Mouse (Mus musculus) adrenal gland, adult (tissue): ENCODE data around the gene Olfr1410.

Experiments used
- DNase-seq, 2 experiments: peaks; one replicate each; pipeline ENCODE4 v3.0.0; 2022 to 2023; ENCODE audit warnings: low spot score in 1 of 2; ENCODE audit not compliant: inconsistent age in 2 of 2

The Olfr1410 gene

GRCm38 (mm10) chr1:92605482-92605881 lies at the start of gene Olfr1410:
Gene Olfr1410 (plus strand): TSS chr1:92605782.
- no peak for DNase-seq

GRCm38 (mm10) chr1:92571022-92571421 lies 34.6 kb upstream of the Olfr1410 start, which contains the start of gene Olfr1413:
Gene Olfr1413 (plus strand): TSS chr1:92571322.
- DNase-seq, result no peak

GRCm38 (mm10) chr1:92585479-92585878 lies 20.1 kb upstream of the Olfr1410 start, which contains the start of gene Olfr1412:
Gene Olfr1412 (plus strand): TSS chr1:92585779.
- no peak for DNase-seq

- DNase-seq, result no peak
These were observed 11.5 kb upstream of the Olfr1410 start, which contains the start of gene Olfr1411 for GRCm38 (mm10) chr1:92594111-92594510. Gene Olfr1411 (plus strand): TSS chr1:92594411.

- DNase-seq, result no peak
These were observed 9.6 kb upstream of the Olfr1410 start for GRCm38 (mm10) chr1:92596019-92596418.

- no peak for DNase-seq
These were observed 2.1 kb downstream of the Olfr1410 start for GRCm38 (mm10) chr1:92607711-92608110.

GRCm38 (mm10) chr1:92611008-92611407 lies 5.4 kb downstream of the Olfr1410 start:
- peak; percentile 49 to 87 for DNase-seq

- no peak for DNase-seq
These were observed 7.6 kb downstream of the Olfr1410 start for GRCm38 (mm10) chr1:92613175-92613574.

- DNase-seq, result peak in 1 of 2 experiments; percentile 76
These were observed 8.9 kb downstream of the Olfr1410 start for GRCm38 (mm10) chr1:92614516-92614915.

GRCm38 (mm10) chr1:92616046-92616445 lies 10.5 kb downstream of the Olfr1410 start:
- DNase-seq, result peak; percentile 13 to 75

GRCm38 (mm10) chr1:92617488-92617887 lies 11.9 kb downstream of the Olfr1410 start, which contains the start of gene Olfr12:
Gene Olfr12 (plus strand): TSS chr1:92617788.
- DNase-seq, result no peak

GRCm38 (mm10) chr1:92618360-92618759 lies 12.8 kb downstream of the Olfr1410 start:
- peak; percentile 91 to 95 for DNase-seq

- DNase-seq, result no peak
These were observed 22.6 kb downstream of the Olfr1410 start for GRCm38 (mm10) chr1:92628227-92628626.

GRCm38 (mm10) chr1:92632196-92632595 lies 26.6 kb downstream of the Olfr1410 start:
- no peak for DNase-seq

- DNase-seq, result no peak
These were observed 27.4 kb downstream of the Olfr1410 start for GRCm38 (mm10) chr1:92632948-92633347.

GRCm38 (mm10) chr1:92633726-92634125 lies 28.1 kb downstream of the Olfr1410 start:
- DNase-seq, result peak in 1 of 2 experiments; percentile 67

- DNase-seq, result peak in 1 of 2 experiments; percentile 15
These were observed 29.0 kb downstream of the Olfr1410 start for GRCm38 (mm10) chr1:92634569-92634968.

- DNase-seq, result peak in 1 of 2 experiments; percentile 27
These were observed 29.5 kb downstream of the Olfr1410 start for GRCm38 (mm10) chr1:92634976-92635599.

- DNase-seq, result peak in 1 of 2 experiments; percentile 25
These were observed 30.4 kb downstream of the Olfr1410 start for GRCm38 (mm10) chr1:92636015-92636414.

GRCm38 (mm10) chr1:92636676-92637075 lies 31.1 kb downstream of the Olfr1410 start:
- DNase-seq, result peak in 1 of 2 experiments; percentile 20

GRCm38 (mm10) chr1:92637501-92638172 lies 32.1 kb downstream of the Olfr1410 start:
- DNase-seq, result no peak

- DNase-seq, result peak in 1 of 2 experiments; percentile 86
These were observed 32.6 kb downstream of the Olfr1410 start for GRCm38 (mm10) chr1:92638181-92638580.
